Mouse (Mus musculus) midbrain, embryonic 15.5 days (tissue): ENCODE measurements around the gene Fgd1. TPM values are rescaled to one million over a fixed set of nuclear protein-coding genes. Genes with fewer than 3 reads are reported as not detected.
A peak's percentile ranks its signal among the peaks of the same experiment; 100 is the strongest.

Experiments
- ATAC-seq: fragments of 200-750 bp; cut with Nextera tagmentation; replicated peaks from 2 replicates; pipeline ENCODE4 v1.8.0; 2017; ENCODE audit warnings: moderate TSS enrichment
- H3K27ac ChIP-seq: fragments of 300-500 bp; sonication (generic); 2 replicates; pipeline ENCODE4 v1.5.1; 2015; ENCODE audit warnings: mild to moderate bottlenecking, inconsistent platforms
- H3K27me3 ChIP-seq: fragments of 300-500 bp; sonication (generic); replicated peaks from 2 replicates; pipeline ENCODE4 v1.6.1; 2015; ENCODE audit warnings: inconsistent platforms
- H3K36me3 ChIP-seq: fragments of 300-500 bp; sonication (generic); replicated peaks from 2 replicates; pipeline ENCODE4 v1.6.1; 2015; ENCODE audit warnings: inconsistent platforms
- H3K4me1 ChIP-seq: fragments of 300-500 bp; sonication (generic); 2 replicates; pipeline ENCODE4 v1.6.1; 2015; ENCODE audit warnings: inconsistent platforms
- H3K4me2 ChIP-seq: fragments of 300-500 bp; sonication (generic); 2 replicates; pipeline ENCODE4 v1.6.1; 2015; ENCODE audit warnings: inconsistent platforms, mild to moderate bottlenecking, moderate library complexity
- H3K4me3 ChIP-seq: fragments of 300-500 bp; sonication (generic); 2 replicates; pipeline ENCODE4 v1.5.1; 2015; ENCODE audit warnings: mild to moderate bottlenecking, inconsistent platforms
- H3K9ac ChIP-seq: fragments of 300-500 bp; sonication (generic); 2 replicates; pipeline ENCODE4 v1.6.1; 2015; ENCODE audit warnings: mild to moderate bottlenecking, inconsistent platforms
- H3K9me3 ChIP-seq: fragments of 300-500 bp; sonication (generic); 2 replicates; pipeline ENCODE4 v1.6.1; 2016; ENCODE audit warnings: inconsistent platforms
- WGBS: fragments of 180-500 bp; shearing (Covaris S2); methylation state at CpG from one replicate; pipeline ENCODE4 v1.1.7; 2015; ENCODE audit warnings: mixed read lengths; 5-methylcytosine and 5-hydroxymethylcytosine counted together
- polyA plus RNA-seq: library from polyadenylated mRNA; unstranded; fragments of >200 nt; fragmentation: Nextera tagmentation; extraction: Ambion mirVana; gene quantifications from 2 replicates; pipeline ENCODE4 v1.2.1, GENCODE M21; 2015

The Fgd1 gene
- polyA plus RNA-seq, 1 experiment from 2014 or later = 15.7 TPM

GRCm38 (mm10) chrX:151107301-151108067 lies 61.5 kb downstream of the Fgd1 start:
- Histone ChIP-seq H3K27ac (peak overlapping the region; percentile 69), H3K36me3 (no peaks in the 10 kb centered on the region), H3K9me3 (no peaks in the 10 kb centered on the region), H3K4me2 (no peak overlapping the region), H3K27me3 (no peaks in the 10 kb centered on the region), H3K4me1 (peaks cover 6% of the 10 kb centered on the region; the same call in 1 of the 2 replicates), H3K4me3 (no peak overlapping the region), H3K9ac (no peak overlapping the region)
- WGBS = 45% methylated on average over 7 of the region's 7 CpGs
- ATAC-seq = peak; percentile 88

GRCm38 (mm10) chrX:151116795-151117194 lies 70.8 kb downstream of the Fgd1 start:
- Histone ChIP-seq H3K4me2 (no peak overlapping the region), H3K9me3 (no peaks in the 10 kb centered on the region), H3K27ac (no peak overlapping the region), H3K4me1 (no peaks in the 10 kb centered on the region), H3K9ac (no peak overlapping the region), H3K36me3 (no peaks in the 10 kb centered on the region), H3K4me3 (no peak overlapping the region), H3K27me3 (no peaks in the 10 kb centered on the region)
- WGBS = 12% methylated on average over 7 of the region's 7 CpGs
- peak; percentile 67 for ATAC-seq

- 15% methylated on average over 2 of the region's 2 CpGs for WGBS
Observed at GRCm38 (mm10) chrX:151117432-151117831, 71.5 kb downstream of the Fgd1 start.

GRCm38 (mm10) chrX:151123933-151124332 lies 78.0 kb downstream of the Fgd1 start:
- H3K4me1 ChIP-seq = no peaks in the 10 kb centered on the region
- ATAC-seq = no peak
- H3K4me3 ChIP-seq = no peak overlapping the region
- no peaks in the 10 kb centered on the region for H3K9me3 ChIP-seq
- H3K27ac ChIP-seq = no peak overlapping the region
- no peak overlapping the region for H3K4me2 ChIP-seq
- H3K27me3 ChIP-seq = no peaks in the 10 kb centered on the region
- WGBS = 45% methylated on average over 2 of the region's 2 CpGs
- no peak overlapping the region for H3K9ac ChIP-seq
- no peaks in the 10 kb centered on the region for H3K36me3 ChIP-seq

More at GRCm38 (mm10) chrX:151117432-151117831, 71.5 kb downstream of the Fgd1 start:
- H3K27me3 ChIP-seq = no peaks in the 10 kb centered on the region
- H3K27ac ChIP-seq = no peak overlapping the region
- no peaks in the 10 kb centered on the region for H3K36me3 ChIP-seq
- H3K9ac ChIP-seq = no peak overlapping the region
- H3K4me3 ChIP-seq = no peak overlapping the region
- H3K4me2 ChIP-seq = no peak overlapping the region
- no peaks in the 10 kb centered on the region for H3K4me1 ChIP-seq
- ATAC-seq = no peak
- no peaks in the 10 kb centered on the region for H3K9me3 ChIP-seq

GRCm38 (mm10) chrX:151130493-151130892 lies 84.5 kb downstream of the Fgd1 start:
- Histone ChIP-seq H3K4me2 (no peak overlapping the region), H3K9ac (no peak overlapping the region), H3K27me3 (no peaks in the 10 kb centered on the region), H3K4me1 (no peaks in the 10 kb centered on the region), H3K27ac (no peak overlapping the region), H3K4me3 (no peak overlapping the region), H3K9me3 (no peaks in the 10 kb centered on the region), H3K36me3 (no peaks in the 10 kb centered on the region)
- no peak for ATAC-seq
- WGBS = 89% methylated on average over 3 of the region's 3 CpGs

GRCm38 (mm10) chrX:151132785-151133184 lies 86.8 kb downstream of the Fgd1 start:
- Histone ChIP-seq H3K36me3 (no peaks in the 10 kb centered on the region), H3K9ac (no peak overlapping the region), H3K4me2 (no peak overlapping the region), H3K4me3 (no peak overlapping the region), H3K27ac (no peak overlapping the region), H3K27me3 (no peaks in the 10 kb centered on the region), H3K9me3 (no peaks in the 10 kb centered on the region), H3K4me1 (no peaks in the 10 kb centered on the region)
- ATAC-seq = no peak
- WGBS = 32% methylated on average over 10 of the region's 10 CpGs

Other genes starting within 250 kb of the Fgd1 start
- 418 TPM in 2 replicates for gene Maged2, start 231.8 kb upstream of the Fgd1 start, polyA plus RNA-seq
- gene Gnl3l, start 28.8 kb upstream of the Fgd1 start, polyA plus RNA-seq = 86.0 and 97.9 TPM in 2 replicates
- gene Tsr2, start 50.4 kb downstream of the Fgd1 start, polyA plus RNA-seq = 40.6 and 41.3 TPM in 2 replicates
- gene Wnk3, start 151.9 kb downstream of the Fgd1 start, polyA plus RNA-seq = 18.4 and 19.0 TPM in 2 replicates